Mouse (Mus musculus): ENCODE results near the gene Cyb5d1. TPM values are rescaled to one million over a fixed set of nuclear protein-coding genes. Genes with fewer than 3 reads are reported as not detected.

Cyb5d1 gene
- polyA plus RNA-seq, 1 experiment from 2014 or later = 55.0 TPM

DNA sequence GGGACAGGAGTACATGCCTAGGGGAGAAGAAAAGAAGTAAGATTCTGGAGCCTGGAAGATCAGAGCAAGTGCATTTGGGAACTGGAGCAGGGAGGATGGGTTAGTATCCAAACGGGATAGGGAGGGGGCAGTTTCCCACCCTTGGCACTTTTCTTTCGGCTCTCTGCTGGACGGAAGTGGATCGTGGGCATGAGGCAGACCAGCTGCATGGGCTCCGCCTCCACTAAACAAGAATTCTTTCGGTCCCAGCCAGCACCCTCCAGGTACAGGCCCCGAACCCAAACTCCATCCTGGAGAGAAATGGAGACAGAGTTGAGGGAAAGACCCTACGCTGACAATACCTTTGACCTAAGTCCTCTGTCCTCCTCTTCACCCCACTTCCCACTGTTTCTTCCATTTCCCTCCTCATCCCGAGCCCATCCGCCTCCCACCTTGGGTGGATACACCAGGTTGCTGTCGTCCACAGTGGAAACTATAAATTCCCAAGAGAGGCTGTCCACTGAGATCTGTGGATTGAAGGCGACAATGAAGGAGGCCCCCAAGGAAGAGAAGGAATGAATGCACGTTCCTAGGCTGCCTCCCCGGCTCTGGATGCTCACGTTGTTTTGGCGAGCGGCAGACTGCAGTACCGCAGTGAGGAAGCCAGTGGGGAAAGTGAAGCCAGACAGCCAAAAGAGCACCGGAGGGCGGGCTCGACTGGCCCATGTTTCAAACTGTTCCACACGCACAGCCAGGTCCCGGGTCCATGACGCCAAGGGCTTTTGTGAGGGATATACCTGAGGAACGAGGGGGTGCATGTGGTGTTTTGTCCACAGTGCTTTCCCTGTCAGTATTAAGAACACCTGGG, 25.9 kb upstream of the Cyb5d1 start:
- no peak overlapping the region for H3K27ac ChIP-seq
- no peaks in the 10 kb centered on the region for H3K36me3 ChIP-seq (replicated peaks)
- ATAC-seq (ENCODE audit: low FRiP score) = no peak
- H3K4me1 ChIP-seq = peaks cover 49% of the 10 kb centered on the region
- 12% methylated on average over 25 of the region's 25 CpGs for WGBS
- peak overlapping the region; percentile 21; the same call in 1 of the 2 replicates for H3K4me2 ChIP-seq
- H3K27me3 ChIP-seq = peaks cover 38% of the 10 kb centered on the region
- H3K4me3 ChIP-seq (replicated peaks) = no peak overlapping the region
- H3K9ac ChIP-seq = peak overlapping the region; percentile 53
- no peaks in the 10 kb centered on the region for H3K9me3 ChIP-seq

DNA sequence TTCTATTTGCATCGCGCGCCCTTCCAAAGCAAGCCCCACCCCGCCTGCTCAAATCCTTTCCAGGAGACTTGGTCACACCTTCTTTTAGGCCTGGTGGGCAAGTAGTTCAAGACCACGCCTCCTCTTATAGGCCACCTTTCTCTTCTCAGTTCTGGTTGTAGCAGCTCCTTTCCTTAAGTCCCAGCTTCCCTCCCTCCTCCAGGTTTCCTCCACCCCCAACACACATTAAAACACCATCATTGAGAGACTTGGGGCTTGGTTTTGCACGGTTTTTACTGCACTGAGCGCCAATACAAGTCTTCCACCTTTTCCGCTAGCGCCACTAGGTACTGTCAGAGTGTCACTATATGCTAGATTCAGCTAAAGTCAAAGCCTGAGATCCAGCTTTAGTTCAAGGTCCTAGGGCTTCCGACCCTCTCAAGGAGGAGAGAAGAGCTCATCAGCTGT, 25.1 kb upstream of the Cyb5d1 start:
- H3K4me3 ChIP-seq (replicated peaks) = peak overlapping the region; percentile 66
- WGBS = 9% methylated on average over 10 of the region's 10 CpGs
- peak overlapping the region; percentile 53 for H3K9ac ChIP-seq
- no peak overlapping the region for H3K27ac ChIP-seq
- H3K4me2 ChIP-seq = peak overlapping the region; percentile 95
- no peaks in the 10 kb centered on the region for H3K9me3 ChIP-seq
- H3K4me1 ChIP-seq = peaks cover 49% of the 10 kb centered on the region
- ATAC-seq (ENCODE audit: low FRiP score) = no peak
- H3K36me3 ChIP-seq (replicated peaks) = no peaks in the 10 kb centered on the region
- peaks cover 38% of the 10 kb centered on the region for H3K27me3 ChIP-seq

DNA sequence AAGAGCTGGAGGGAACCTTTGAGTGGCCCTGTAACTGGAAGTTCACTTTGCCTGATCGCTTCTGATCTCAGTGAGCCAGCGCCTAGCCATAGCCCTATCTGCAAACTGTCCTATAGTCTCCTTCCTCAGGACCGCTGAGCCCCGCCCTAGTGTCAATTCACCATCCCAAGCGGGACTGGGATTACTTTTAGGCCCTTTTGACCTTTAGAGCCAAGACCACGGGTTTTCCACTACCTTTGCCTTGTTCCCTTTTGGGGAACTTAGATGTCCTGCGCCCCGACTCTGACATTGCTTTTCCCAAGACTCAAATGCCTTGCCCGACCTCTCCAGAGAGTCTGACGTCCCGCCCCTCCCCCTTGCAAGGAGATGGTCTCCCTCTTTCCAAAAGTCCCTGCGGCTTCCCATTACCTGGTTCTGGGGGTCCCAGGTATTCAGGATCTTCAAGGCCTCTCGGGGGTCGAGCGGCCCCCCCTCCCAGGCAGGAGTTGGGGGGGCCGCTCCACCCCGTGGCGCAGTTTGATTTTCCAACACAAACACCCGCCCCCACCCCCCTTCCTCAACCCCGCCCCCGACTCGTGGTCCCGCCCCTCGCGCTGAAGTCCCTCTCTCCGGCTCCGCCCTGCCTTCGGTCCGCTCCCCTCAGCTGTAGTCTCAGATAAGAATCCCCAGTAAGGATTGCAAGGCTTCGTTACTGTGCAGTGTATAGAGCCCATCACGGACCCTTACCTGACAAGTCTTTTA, 24.6 kb upstream of the Cyb5d1 start:
- Histone ChIP-seq H3K9me3 (no peaks in the 10 kb centered on the region), H3K4me3 (replicated peaks) (peak overlapping the region; percentile 66), H3K36me3 (replicated peaks) (no peaks in the 10 kb centered on the region), H3K4me2 (peak overlapping the region; percentile 95), H3K4me1 (peaks cover 51% of the 10 kb centered on the region), H3K27ac (peak overlapping the region; percentile 99; the same call in 1 of the 2 replicates), H3K9ac (peak overlapping the region; percentile 53), H3K27me3 (peaks cover 38% of the 10 kb centered on the region)
- WGBS = under 1% methylated on average over 31 of the region's 31 CpGs
- ATAC-seq (ENCODE audit: low FRiP score) = no peak

DNA sequence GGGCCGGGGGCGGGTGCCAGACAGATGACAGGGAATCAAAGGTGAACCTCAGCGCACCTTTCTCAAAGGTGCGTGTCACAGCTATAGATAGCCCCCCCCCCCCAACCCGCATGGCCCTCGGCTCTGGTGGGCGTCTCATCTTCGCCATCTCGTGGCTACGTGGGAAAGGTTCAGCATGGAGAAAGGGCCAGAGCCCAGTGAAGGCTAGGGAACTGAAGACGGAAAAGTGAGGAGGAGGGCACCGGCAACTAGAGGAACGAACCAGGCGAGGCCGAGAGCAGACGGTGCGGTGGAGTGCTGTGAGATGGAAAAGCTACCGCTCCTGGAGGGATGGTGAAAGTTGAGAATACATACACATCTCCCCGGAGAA, 24.0 kb upstream of the Cyb5d1 start:
- H3K9ac ChIP-seq = peak overlapping the region; percentile 47
- peaks cover 38% of the 10 kb centered on the region for H3K27me3 ChIP-seq
- peak overlapping the region; percentile 66 for H3K4me3 ChIP-seq (replicated peaks)
- no peak for ATAC-seq (ENCODE audit: low FRiP score)
- H3K27ac ChIP-seq = peak overlapping the region; percentile 99
- no peaks in the 10 kb centered on the region for H3K36me3 ChIP-seq (replicated peaks)
- H3K9me3 ChIP-seq = no peaks in the 10 kb centered on the region
- H3K4me1 ChIP-seq = peaks cover 57% of the 10 kb centered on the region
- under 1% methylated on average over 19 of the region's 19 CpGs for WGBS
- H3K4me2 ChIP-seq = peak overlapping the region; percentile 95

DNA sequence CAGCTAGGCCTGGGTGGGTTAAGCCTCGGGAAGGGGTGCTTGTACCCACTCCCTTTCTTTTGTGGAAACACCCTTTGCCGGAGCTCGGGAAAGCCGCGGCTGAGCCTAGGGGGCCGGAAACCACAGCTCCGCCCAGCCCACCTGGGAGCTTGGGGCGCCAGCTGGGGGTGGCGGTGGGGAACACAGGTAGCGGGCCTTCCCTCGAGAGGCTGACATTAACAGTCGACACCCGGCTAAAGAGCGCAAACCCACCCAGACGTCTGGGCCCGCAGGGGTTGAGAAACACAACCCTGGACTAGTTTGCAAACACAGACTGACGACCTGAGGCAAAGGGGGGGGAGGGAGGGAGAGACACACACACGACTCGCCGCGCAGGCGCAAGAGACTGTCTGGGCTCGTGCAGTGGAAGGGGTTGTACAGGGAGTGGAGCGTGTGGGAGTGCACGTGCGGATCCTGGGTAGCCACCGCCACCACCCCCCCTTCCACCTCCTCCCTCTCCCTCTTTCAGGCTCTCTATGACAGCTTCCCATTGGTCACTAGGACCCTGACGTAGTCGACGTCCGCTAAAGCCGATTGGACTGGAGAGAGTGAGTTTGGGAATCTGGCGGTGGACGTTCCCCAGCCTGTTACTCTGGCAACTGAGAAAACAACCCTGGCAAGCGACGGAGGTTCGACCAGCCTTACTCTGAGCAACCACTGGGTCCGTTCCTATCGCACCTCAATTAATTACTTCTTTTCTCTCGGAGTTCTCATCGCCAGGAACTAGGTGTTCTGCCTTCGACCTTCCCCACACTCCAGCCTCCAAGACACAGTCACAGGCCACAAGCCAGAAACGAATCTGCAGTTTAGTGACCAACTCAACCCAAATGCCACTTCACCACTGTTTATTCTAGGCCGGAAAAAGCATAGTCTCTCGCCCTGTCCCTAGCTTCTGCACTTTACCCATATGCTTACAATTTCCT, 23.3 kb upstream of the Cyb5d1 start:
- peaks cover 32% of the 10 kb centered on the region for H3K27me3 ChIP-seq
- WGBS = under 1% methylated on average over 43 of the region's 45 CpGs
- ATAC-seq (ENCODE audit: low FRiP score) = peak; percentile 88
- H3K27ac ChIP-seq = peak overlapping the region; percentile 99
- peak overlapping the region; percentile 66 for H3K4me3 ChIP-seq (replicated peaks)
- peak overlapping the region; percentile 66 for H3K9ac ChIP-seq
- no peaks in the 10 kb centered on the region for H3K9me3 ChIP-seq
- H3K36me3 ChIP-seq (replicated peaks) = no peaks in the 10 kb centered on the region
- peak overlapping the region; percentile 95 for H3K4me2 ChIP-seq
- peaks cover 63% of the 10 kb centered on the region for H3K4me1 ChIP-seq

DNA sequence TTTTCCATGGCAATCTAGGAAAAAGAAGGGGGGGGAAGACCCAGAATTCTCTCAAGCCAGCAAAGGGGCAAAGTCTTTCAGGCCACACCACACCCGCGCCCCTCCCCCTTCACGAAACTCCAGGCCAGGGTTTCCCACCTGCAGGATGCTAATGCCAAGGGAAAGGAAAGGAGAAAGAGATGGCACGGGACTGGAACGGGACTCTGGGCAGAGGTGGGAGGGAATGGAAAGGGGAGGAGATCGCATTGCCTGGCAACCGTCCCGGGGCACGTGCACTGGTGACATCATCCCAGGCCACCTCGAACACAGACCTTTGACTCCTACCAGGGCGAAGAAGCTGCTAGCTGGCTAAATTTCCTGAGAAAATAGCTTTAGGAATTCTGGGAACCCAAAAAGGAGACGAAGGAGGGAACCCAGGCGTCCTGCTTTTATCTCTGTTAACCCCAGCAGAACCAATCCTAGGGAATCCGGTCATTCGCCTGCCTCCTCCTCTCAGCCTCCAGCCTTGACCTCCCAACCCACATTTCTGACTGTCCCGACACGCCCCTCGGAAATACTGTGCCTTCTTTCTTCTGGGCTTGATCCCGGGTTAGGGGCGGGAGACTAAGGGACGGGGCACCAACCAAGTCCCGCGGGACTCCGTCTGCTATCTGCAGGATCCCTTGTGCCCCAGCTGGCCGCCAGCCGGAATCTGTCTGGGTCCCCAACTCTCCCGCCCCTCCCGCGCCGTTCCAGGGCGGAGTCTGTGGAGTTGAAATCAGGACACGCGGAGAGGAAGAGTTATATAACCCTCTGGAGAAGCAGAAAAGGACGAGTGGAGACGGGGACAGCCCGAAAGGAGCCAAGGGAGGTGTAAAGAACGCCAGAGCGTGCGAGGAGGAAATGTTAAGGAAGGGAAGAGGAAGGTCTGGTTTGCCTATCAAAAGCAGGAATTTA, 22.3 kb upstream of the Cyb5d1 start:
- H3K4me3 ChIP-seq (replicated peaks) = peak overlapping the region; percentile 66
- H3K9ac ChIP-seq = peak overlapping the region; percentile 66
- no peaks in the 10 kb centered on the region for H3K9me3 ChIP-seq
- H3K27me3 ChIP-seq = peaks cover 24% of the 10 kb centered on the region
- peak; percentile 39 for ATAC-seq (ENCODE audit: low FRiP score)
- peaks cover 7% of the 10 kb centered on the region for H3K36me3 ChIP-seq (replicated peaks)
- peak overlapping the region; percentile 99 for H3K27ac ChIP-seq
- peak overlapping the region; percentile 95 for H3K4me2 ChIP-seq
- WGBS = under 1% methylated on average over 39 of the region's 39 CpGs
- peaks cover 74% of the 10 kb centered on the region for H3K4me1 ChIP-seq

DNA sequence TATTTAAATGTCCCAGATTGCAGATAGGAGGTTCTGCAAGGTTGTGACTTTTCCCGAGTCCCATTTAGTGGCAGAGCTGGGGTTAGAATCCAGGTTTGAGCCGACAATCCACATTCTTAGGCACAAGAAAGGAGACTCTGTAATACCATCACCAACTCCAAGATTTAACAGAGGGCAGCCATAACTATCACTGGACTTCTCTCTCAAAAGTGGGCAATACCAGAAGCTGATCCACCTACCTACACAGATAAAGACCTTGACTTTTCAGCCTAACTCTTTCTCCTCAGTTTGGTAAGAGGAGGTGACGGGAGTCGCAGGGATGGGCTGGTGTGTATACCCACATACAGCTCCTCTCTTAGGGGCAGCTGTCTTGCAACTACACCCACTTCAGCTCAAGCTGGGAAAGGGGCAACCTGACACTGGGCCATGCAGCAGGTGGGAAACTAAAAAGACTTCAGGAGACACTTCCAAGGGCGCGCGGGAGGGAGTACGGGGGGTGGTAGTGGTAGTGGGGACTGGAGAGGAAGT, 21.6 kb upstream of the Cyb5d1 start:
- H3K4me3 ChIP-seq (replicated peaks) = peak overlapping the region; percentile 66
- 2% methylated on average over 8 of the region's 8 CpGs for WGBS
- no peak for ATAC-seq (ENCODE audit: low FRiP score)
- peak overlapping the region; percentile 56 for H3K9ac ChIP-seq
- peaks cover 12% of the 10 kb centered on the region for H3K36me3 ChIP-seq (replicated peaks)
- H3K27ac ChIP-seq = peak overlapping the region; percentile 99
- H3K4me2 ChIP-seq = peak overlapping the region; percentile 95
- H3K27me3 ChIP-seq = peaks cover 17% of the 10 kb centered on the region
- peaks cover 81% of the 10 kb centered on the region for H3K4me1 ChIP-seq
- H3K9me3 ChIP-seq = no peaks in the 10 kb centered on the region

DNA sequence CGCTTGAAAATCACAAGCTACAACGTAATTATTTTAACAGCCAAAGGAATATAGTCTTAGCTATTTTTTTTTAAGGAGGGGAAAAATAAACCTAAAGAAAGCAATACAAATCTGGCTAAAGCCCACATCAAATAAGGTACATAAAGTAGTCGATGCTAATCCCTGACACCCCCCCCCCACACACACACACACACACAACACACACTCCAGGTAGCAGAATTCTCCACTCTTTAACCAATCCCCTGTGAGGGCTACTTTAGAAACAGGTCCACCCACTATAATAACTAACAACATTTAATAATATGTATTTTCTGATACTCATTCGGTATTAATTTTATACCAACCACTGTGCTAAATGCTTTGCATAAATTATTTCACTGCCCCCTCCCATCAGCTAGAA, 21.1 kb upstream of the Cyb5d1 start:
- H3K27me3 ChIP-seq = peaks cover 12% of the 10 kb centered on the region
- peak overlapping the region; percentile 99 for H3K27ac ChIP-seq
- WGBS = under 1% methylated on average over 4 of the region's 4 CpGs
- H3K4me3 ChIP-seq (replicated peaks) = peak overlapping the region; percentile 66
- peak overlapping the region; percentile 95 for H3K4me2 ChIP-seq
- peaks cover 82% of the 10 kb centered on the region for H3K4me1 ChIP-seq
- H3K9ac ChIP-seq = peak overlapping the region; percentile 98; the same call in 1 of the 2 replicates
- no peaks in the 10 kb centered on the region for H3K9me3 ChIP-seq
- H3K36me3 ChIP-seq (replicated peaks) = peaks cover 14% of the 10 kb centered on the region
- no peak for ATAC-seq (ENCODE audit: low FRiP score)

DNA sequence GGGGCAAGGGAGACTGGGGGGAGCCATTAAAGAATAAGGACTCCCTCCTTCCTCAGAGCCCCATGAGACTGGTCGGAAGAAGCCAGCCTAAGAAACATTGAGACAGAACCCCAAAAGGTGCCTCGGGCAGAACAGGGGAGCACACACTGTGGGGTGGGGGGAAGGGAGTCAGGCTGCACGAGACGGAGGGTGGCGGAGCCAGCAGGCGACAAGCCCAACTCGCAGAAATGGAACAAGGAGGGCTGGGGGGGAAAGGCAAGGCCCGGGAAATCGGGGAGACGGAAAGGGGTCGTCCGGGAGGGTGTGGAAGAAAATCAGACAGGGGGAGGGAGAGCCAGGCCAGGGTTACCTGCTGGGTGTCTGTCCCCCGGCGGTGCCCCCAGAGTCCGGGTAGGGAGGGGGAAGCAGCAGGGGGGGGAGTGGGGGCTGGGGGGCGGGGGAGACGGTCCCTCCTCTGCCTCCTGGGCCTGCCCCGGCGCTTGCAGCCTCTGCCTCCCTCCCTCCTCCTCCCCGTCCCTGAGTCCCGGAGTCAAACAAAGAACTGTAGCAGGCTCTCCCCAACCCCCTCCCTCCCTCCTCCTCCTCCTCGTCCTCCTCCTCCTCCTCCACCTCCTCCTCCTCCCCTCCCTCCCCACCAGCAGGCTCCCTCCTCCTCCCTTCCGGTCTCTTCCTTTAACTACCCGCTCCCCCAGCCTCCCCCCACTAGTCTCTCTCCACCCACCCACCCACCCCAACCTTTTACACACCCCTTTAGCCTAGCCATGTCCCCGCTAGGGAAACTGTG, 20.4 kb upstream of the Cyb5d1 start:
- H3K4me2 ChIP-seq = peak overlapping the region; percentile 95
- peak overlapping the region; percentile 66 for H3K4me3 ChIP-seq (replicated peaks)
- H3K36me3 ChIP-seq (replicated peaks) = peaks cover 14% of the 10 kb centered on the region
- ATAC-seq (ENCODE audit: low FRiP score) = peak; percentile 15; the same call in 1 of the 2 replicates
- H3K27me3 ChIP-seq = peaks cover 5% of the 10 kb centered on the region
- H3K9ac ChIP-seq = peak overlapping the region; percentile 98
- peaks cover 77% of the 10 kb centered on the region for H3K4me1 ChIP-seq
- H3K27ac ChIP-seq = peak overlapping the region; percentile 99
- H3K9me3 ChIP-seq = no peaks in the 10 kb centered on the region
- WGBS = 3% methylated on average over 10 of the region's 25 CpGs

DNA sequence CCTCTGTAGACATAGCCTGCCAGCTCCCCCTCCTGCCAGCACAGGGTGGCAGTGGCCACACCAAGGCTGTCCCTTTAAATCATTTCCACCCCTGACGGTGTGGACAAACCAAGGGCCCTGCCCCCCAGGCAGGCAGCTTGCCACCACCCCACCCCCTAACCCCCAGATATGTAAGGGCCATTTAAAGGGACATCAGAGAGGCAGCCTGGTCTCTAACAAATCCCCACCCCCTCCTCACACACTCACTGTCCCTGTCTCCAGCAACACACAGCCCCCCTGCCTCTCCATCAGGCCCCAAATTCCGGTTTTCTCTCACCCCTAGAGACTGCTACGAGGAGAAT, 19.9 kb upstream of the Cyb5d1 start:
- Histone ChIP-seq H3K9ac (peak overlapping the region; percentile 98), H3K4me3 (replicated peaks) (peak overlapping the region; percentile 66), H3K4me2 (peak overlapping the region; percentile 95), H3K36me3 (replicated peaks) (peaks cover 14% of the 10 kb centered on the region), H3K27me3 (no peaks in the 10 kb centered on the region; the same call in 1 of the 2 replicates), H3K9me3 (no peaks in the 10 kb centered on the region), H3K4me1 (peaks cover 74% of the 10 kb centered on the region), H3K27ac (peak overlapping the region; percentile 99)
- 3% methylated on average over 3 of the region's 3 CpGs for WGBS
- no peak for ATAC-seq (ENCODE audit: low FRiP score)

Data from forebrain, embryonic 12.5 days (tissue).